Mouse (Mus musculus) neural tube, embryonic 13.5 days (tissue): ENCODE data around the gene Npff. TPM values are rescaled to one million over a fixed set of nuclear protein-coding genes. Genes with fewer than 3 reads are reported as not detected.

Experiments
- ATAC-seq: fragments of 200-750 bp; cut with Nextera tagmentation; 2 replicates; pipeline ENCODE4 v1.8.0; 2017; ENCODE audit warnings: low read depth, mild to moderate bottlenecking, moderate TSS enrichment, moderate library complexity
- H3K27ac ChIP-seq: fragments of 300-500 bp; sonication (generic); replicated peaks from 2 replicates; pipeline ENCODE4 v1.5.1; 2015; ENCODE audit warnings: moderate library complexity, mild to moderate bottlenecking, inconsistent platforms
- H3K27me3 ChIP-seq: fragments of 300-500 bp; sonication (generic); 2 replicates; pipeline ENCODE4 v1.6.1; 2015; ENCODE audit warnings: mild to moderate bottlenecking, inconsistent platforms
- H3K36me3 ChIP-seq: fragments of 300-500 bp; sonication (generic); 2 replicates; pipeline ENCODE4 v1.6.1; 2015; ENCODE audit warnings: mild to moderate bottlenecking, inconsistent platforms
- H3K4me1 ChIP-seq: fragments of 300-500 bp; sonication (generic); replicated peaks from 2 replicates; pipeline ENCODE4 v1.6.1; 2015; ENCODE audit warnings: inconsistent platforms
- H3K4me2 ChIP-seq: fragments of 300-500 bp; sonication (generic); 2 replicates; pipeline ENCODE4 v1.6.1; 2015; ENCODE audit warnings: inconsistent platforms, mild to moderate bottlenecking, moderate library complexity
- H3K4me3 ChIP-seq: fragments of 300-500 bp; sonication (generic); 2 replicates; pipeline ENCODE4 v1.5.1; 2015; ENCODE audit warnings: mild to moderate bottlenecking, inconsistent platforms
- H3K9ac ChIP-seq: fragments of 300-500 bp; sonication (generic); 2 replicates; pipeline ENCODE4 v1.6.1; 2015; ENCODE audit warnings: moderate library complexity, mild to moderate bottlenecking, inconsistent platforms
- H3K9me3 ChIP-seq: fragments of 300-500 bp; sonication (generic); 2 replicates; pipeline ENCODE4 v1.6.1; 2016; ENCODE audit warnings: inconsistent platforms
- WGBS: fragments of 180-500 bp; shearing (Covaris S2); methylation state at CpG from one replicate; pipeline ENCODE4 v1.1.7; 2015; 5-methylcytosine and 5-hydroxymethylcytosine counted together
- polyA plus RNA-seq: library from polyadenylated mRNA; unstranded; fragments of >200 nt; fragmentation: Nextera tagmentation; extraction: Ambion mirVana; gene quantifications from 2 replicates; pipeline ENCODE4 v1.2.1, GENCODE M21; 2015

Gene Npff
- polyA plus RNA-seq = 7.3 and 13.3 TPM in 2 replicates

GRCm38 (mm10) chr15:102524892-102525485 lies at the start of gene Npff:
Gene Npff, minus strand, starts transcription at chr15:102524942.
- peaks cover 27% of the 10 kb centered on the region for H3K4me1 ChIP-seq
- H3K27me3 ChIP-seq = no peaks in the 10 kb centered on the region
- no peak within 1 kb of the TSS for H3K4me3 ChIP-seq
- WGBS = 4% methylated on average over 3 of the region's 3 CpGs
- peak within 1 kb of the TSS; percentile 67 for H3K27ac ChIP-seq
- H3K4me2 ChIP-seq = peak within 1 kb of the TSS; percentile 20
- H3K9me3 ChIP-seq = no peaks in the 10 kb centered on the region
- H3K9ac ChIP-seq = peak within 1 kb of the TSS; percentile 35
- peak; percentile 26; the same call in 1 of the 2 replicates for ATAC-seq
- H3K36me3 ChIP-seq = peaks cover 63% of the 10 kb centered on the region

- Histone ChIP-seq H3K4me2 (no peak overlapping the region), H3K27ac (no peak overlapping the region), H3K4me3 (no peak overlapping the region), H3K27me3 (no peaks in the 10 kb centered on the region), H3K36me3 (no peaks in the 10 kb centered on the region), H3K9me3 (no peaks in the 10 kb centered on the region), H3K4me1 (peaks cover 3% of the 10 kb centered on the region; the same call in 1 of the 2 replicates), H3K9ac (no peak overlapping the region)
- no peak for ATAC-seq
- WGBS = 79% methylated on average over 3 of the region's 3 CpGs
Measured at GRCm38 (mm10) chr15:102572081-102572480, 47.3 kb upstream of the Npff start.

GRCm38 (mm10) chr15:102567849-102568248 lies 43.1 kb upstream of the Npff start:
- no peak for ATAC-seq
- no peak overlapping the region for H3K4me2 ChIP-seq
- no peaks in the 10 kb centered on the region for H3K9me3 ChIP-seq
- H3K36me3 ChIP-seq = 0 out of 2 replicates have a peak, but pooled peaks cover 3% of the 10 kb centered on the region
- WGBS = 81% methylated on average over 2 of the region's 2 CpGs
- no peaks in the 10 kb centered on the region for H3K4me1 ChIP-seq
- no peak overlapping the region for H3K27ac ChIP-seq
- H3K9ac ChIP-seq = no peak overlapping the region
- H3K4me3 ChIP-seq = no peak overlapping the region
- H3K27me3 ChIP-seq = no peaks in the 10 kb centered on the region

GRCm38 (mm10) chr15:102563681-102564080 lies 38.9 kb upstream of the Npff start:
- ATAC-seq = no peak
- no peak overlapping the region for H3K4me3 ChIP-seq
- H3K4me1 ChIP-seq = no peaks in the 10 kb centered on the region; the same call in 1 of the 2 replicates
- WGBS = 68% methylated on average over 5 of the region's 5 CpGs
- no peak overlapping the region for H3K9ac ChIP-seq
- H3K27me3 ChIP-seq = no peaks in the 10 kb centered on the region
- peaks cover 14% of the 10 kb centered on the region; the same call in 1 of the 2 replicates for H3K36me3 ChIP-seq
- no peak overlapping the region for H3K27ac ChIP-seq
- no peaks in the 10 kb centered on the region for H3K9me3 ChIP-seq
- H3K4me2 ChIP-seq = no peak overlapping the region

- Histone ChIP-seq H3K4me1 (no peaks in the 10 kb centered on the region; the same call in 1 of the 2 replicates), H3K4me2 (no peak overlapping the region), H3K36me3 (peaks cover 14% of the 10 kb centered on the region; the same call in 1 of the 2 replicates), H3K27me3 (no peaks in the 10 kb centered on the region), H3K4me3 (no peak overlapping the region), H3K9ac (no peak overlapping the region), H3K27ac (peak overlapping the region; percentile 46), H3K9me3 (no peaks in the 10 kb centered on the region)
- 67% methylated on average over 3 of the region's 3 CpGs for WGBS
- ATAC-seq = no peak
Measured at GRCm38 (mm10) chr15:102563061-102563460, 38.3 kb upstream of the Npff start.

GRCm38 (mm10) chr15:102562491-102562890 lies 37.7 kb upstream of the Npff start:
- H3K27me3 ChIP-seq = no peaks in the 10 kb centered on the region
- no peak overlapping the region for H3K4me2 ChIP-seq
- H3K9me3 ChIP-seq = no peaks in the 10 kb centered on the region
- H3K9ac ChIP-seq = no peak overlapping the region
- ATAC-seq = no peak
- no peaks in the 10 kb centered on the region; the same call in 1 of the 2 replicates for H3K4me1 ChIP-seq
- WGBS = 70% methylated on average over 1 of the region's 1 CpGs
- H3K4me3 ChIP-seq = no peak overlapping the region
- peak overlapping the region; percentile 46 for H3K27ac ChIP-seq
- peaks cover 14% of the 10 kb centered on the region; the same call in 1 of the 2 replicates for H3K36me3 ChIP-seq

- Histone ChIP-seq H3K27ac (no peak overlapping the region), H3K27me3 (no peaks in the 10 kb centered on the region), H3K4me2 (no peak overlapping the region), H3K36me3 (peaks cover 42% of the 10 kb centered on the region), H3K9me3 (no peaks in the 10 kb centered on the region), H3K4me1 (no peaks in the 10 kb centered on the region; the same call in 1 of the 2 replicates), H3K4me3 (no peak overlapping the region), H3K9ac (no peak overlapping the region)
- ATAC-seq = no peak
Measured at GRCm38 (mm10) chr15:102557580-102557979, 32.8 kb upstream of the Npff start.

GRCm38 (mm10) chr15:102555581-102555980 lies 30.8 kb upstream of the Npff start:
- WGBS = 94% methylated on average over 1 of the region's 1 CpGs
- Histone ChIP-seq H3K36me3 (peaks cover 57% of the 10 kb centered on the region), H3K9me3 (no peaks in the 10 kb centered on the region), H3K4me3 (no peak overlapping the region), H3K4me2 (no peak overlapping the region), H3K4me1 (no peaks in the 10 kb centered on the region), H3K9ac (no peak overlapping the region), H3K27ac (no peak overlapping the region), H3K27me3 (no peaks in the 10 kb centered on the region)
- ATAC-seq = no peak

- H3K9ac ChIP-seq = no peak overlapping the region
- no peaks in the 10 kb centered on the region for H3K4me1 ChIP-seq
- no peak overlapping the region for H3K4me2 ChIP-seq
- H3K4me3 ChIP-seq = no peak overlapping the region
- H3K27ac ChIP-seq = no peak overlapping the region
- H3K27me3 ChIP-seq = no peaks in the 10 kb centered on the region
- no peaks in the 10 kb centered on the region for H3K9me3 ChIP-seq
- H3K36me3 ChIP-seq = peaks cover 62% of the 10 kb centered on the region
- ATAC-seq = no peak
- 96% methylated on average over 5 of the region's 5 CpGs for WGBS
Measured at GRCm38 (mm10) chr15:102552599-102552998, 27.9 kb upstream of the Npff start.

- H3K27ac ChIP-seq = peak overlapping the region; percentile 66
- H3K36me3 ChIP-seq = peaks cover 60% of the 10 kb centered on the region
- H3K4me1 ChIP-seq = peaks cover 9% of the 10 kb centered on the region; the same call in 1 of the 2 replicates
- H3K9me3 ChIP-seq = no peaks in the 10 kb centered on the region
- WGBS = 80% methylated on average over 3 of the region's 3 CpGs
- ATAC-seq = no peak
- H3K27me3 ChIP-seq = no peaks in the 10 kb centered on the region
- H3K4me3 ChIP-seq = no peak overlapping the region
- H3K9ac ChIP-seq = no peak overlapping the region
- H3K4me2 ChIP-seq = no peak overlapping the region
Measured at GRCm38 (mm10) chr15:102547478-102547877, 22.7 kb upstream of the Npff start.

- Histone ChIP-seq H3K27me3 (no peaks in the 10 kb centered on the region), H3K4me3 (no peak overlapping the region), H3K4me1 (peaks cover 9% of the 10 kb centered on the region; the same call in 1 of the 2 replicates), H3K27ac (peak overlapping the region; percentile 66), H3K4me2 (no peak overlapping the region), H3K9me3 (no peaks in the 10 kb centered on the region), H3K9ac (no peak overlapping the region), H3K36me3 (peaks cover 60% of the 10 kb centered on the region)
- peak; percentile 72 for ATAC-seq
- 70% methylated on average over 3 of the region's 3 CpGs for WGBS
Measured at GRCm38 (mm10) chr15:102546677-102547427, 22.1 kb upstream of the Npff start.

- H3K4me3 ChIP-seq = no peak overlapping the region
- no peak overlapping the region for H3K4me2 ChIP-seq
- no peaks in the 10 kb centered on the region for H3K9me3 ChIP-seq
- ATAC-seq = no peak
- 91% methylated on average over 3 of the region's 3 CpGs for WGBS
- no peaks in the 10 kb centered on the region for H3K27me3 ChIP-seq
- no peak overlapping the region for H3K9ac ChIP-seq
- H3K4me1 ChIP-seq = peaks cover 9% of the 10 kb centered on the region; the same call in 1 of the 2 replicates
- peaks cover 61% of the 10 kb centered on the region for H3K36me3 ChIP-seq
- 0 out of 2 replicates have a peak overlapping the region, but pooled peaks have one; percentile 66 for H3K27ac ChIP-seq
Measured at GRCm38 (mm10) chr15:102546246-102546645, 21.5 kb upstream of the Npff start.
